Mouse (Mus musculus): ENCODE measurements around the gene Map3k9. TPM values are rescaled to one million over a fixed set of nuclear protein-coding genes. Genes with fewer than 3 reads are reported as not detected.

The Map3k9 gene
- polyA plus RNA-seq, 1 experiment = 4.8 TPM

DNA sequence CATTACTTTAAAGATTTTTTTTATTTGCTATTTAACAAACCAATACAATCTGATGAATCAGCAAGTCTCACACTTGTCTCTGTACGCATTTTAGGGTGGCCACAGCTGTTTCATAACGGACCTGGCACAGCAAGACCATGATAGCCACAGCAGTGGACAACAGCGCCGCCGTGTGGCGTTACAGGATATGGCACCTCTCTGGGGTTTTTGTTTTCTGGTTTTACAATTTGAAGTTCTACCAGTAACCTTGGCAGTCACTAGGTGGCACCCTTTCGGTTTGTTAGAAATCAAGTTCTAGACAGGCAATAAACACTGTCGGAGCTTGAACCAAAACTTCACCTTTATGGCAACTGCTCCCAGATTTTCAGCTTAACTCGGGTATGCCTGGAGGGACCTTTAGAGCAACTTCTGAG, 7.7 kb upstream of the Map3k9 start:
- Histone ChIP-seq H3K4me1 (ENCODE audit: control insufficient read depth, insufficient read depth, insufficient read length, low read length) (no peaks in the 10 kb centered on the region), H3K27ac (ENCODE audit: insufficient read depth, low read depth, low read length) (no peak overlapping the region), H3K36me3 (ENCODE audit: control insufficient read depth, insufficient read depth, low read length) (no peaks in the 10 kb centered on the region), H3K4me3 (ENCODE audit: low read depth, low read length) (peak overlapping the region; percentile 34; the same call in 1 of the 2 replicates), H3K27me3 (ENCODE audit: control insufficient read depth, insufficient read depth, low read length) (no peaks in the 10 kb centered on the region)
- WGBS = 1% methylated on average over 9 of the region's 9 CpGs
- TF ChIP-seq POLR2A (IDR thresholded peaks at IDR 0.05; ENCODE audit: low read depth, low read length) (no peak), CTCF (IDR thresholded peaks at IDR 0.05; ENCODE audit: extremely low read depth, insufficient read length, insufficient replicate concordance, low read depth, low read length) (peak; percentile 100)

DNA sequence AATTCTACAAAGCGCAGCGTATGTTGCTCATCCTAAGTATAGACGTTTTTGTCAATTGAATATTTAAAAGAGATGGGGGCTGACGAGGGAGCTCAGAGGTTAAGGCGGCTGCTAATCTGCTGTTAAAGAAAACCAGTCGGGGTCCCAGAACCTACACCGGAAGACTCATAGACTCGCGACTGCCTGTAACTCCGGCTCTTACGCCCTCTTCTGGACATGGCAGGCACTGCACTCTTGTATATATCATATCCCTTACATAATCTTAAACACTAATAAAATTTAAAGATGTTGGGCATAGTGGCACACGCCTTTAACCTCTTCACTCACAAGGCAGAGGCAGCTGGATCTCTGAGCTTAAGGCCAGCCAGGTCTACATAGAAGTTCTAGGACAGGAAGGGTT, 6.3 kb upstream of the Map3k9 start:
- Histone ChIP-seq H3K27me3 (ENCODE audit: control insufficient read depth, insufficient read depth, low read length) (no peaks in the 10 kb centered on the region), H3K36me3 (ENCODE audit: control insufficient read depth, insufficient read depth, low read length) (no peaks in the 10 kb centered on the region), H3K4me3 (ENCODE audit: low read depth, low read length) (no peak overlapping the region), H3K4me1 (ENCODE audit: control insufficient read depth, insufficient read depth, insufficient read length, low read length) (no peaks in the 10 kb centered on the region), H3K27ac (ENCODE audit: insufficient read depth, low read depth, low read length) (no peak overlapping the region)
- WGBS = 54% methylated on average over 12 of the region's 12 CpGs
- peak; percentile 54; the same call in 1 of the 2 replicates for TF ChIP-seq CTCF (IDR thresholded peaks at IDR 0.05; ENCODE audit: extremely low read depth, insufficient read length, insufficient replicate concordance, low read depth, low read length)
- no peak for TF ChIP-seq POLR2A (IDR thresholded peaks at IDR 0.05; ENCODE audit: low read depth, low read length)

DNA sequence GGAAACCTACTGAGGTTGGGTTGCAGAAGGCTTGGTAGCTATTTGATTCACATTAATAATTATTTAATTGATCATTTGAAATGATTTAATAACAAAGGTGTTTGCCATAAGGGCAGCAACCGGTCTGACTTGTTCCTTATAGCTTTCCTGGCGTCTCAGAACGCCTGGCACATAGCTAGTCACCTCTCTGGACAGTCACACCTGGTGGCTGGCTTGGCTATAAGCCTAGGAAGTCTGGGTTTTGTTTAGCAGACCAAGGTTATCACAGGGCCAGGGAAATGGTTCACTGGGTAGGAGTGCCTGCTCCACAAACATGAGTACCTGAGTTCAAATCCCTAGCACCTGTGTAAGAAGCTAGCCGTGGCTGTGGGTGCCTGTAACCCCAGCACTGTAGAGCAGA, 2.3 kb upstream of the Map3k9 start:
- H3K36me3 ChIP-seq (ENCODE audit: control insufficient read depth, insufficient read depth, low read length) = no peaks in the 10 kb centered on the region
- no peaks in the 10 kb centered on the region; the same call in 1 of the 2 replicates for H3K4me1 ChIP-seq (ENCODE audit: control insufficient read depth, insufficient read depth, insufficient read length, low read length)
- H3K27ac ChIP-seq (ENCODE audit: insufficient read depth, low read depth, low read length) = no peak overlapping the region
- H3K27me3 ChIP-seq (ENCODE audit: control insufficient read depth, insufficient read depth, low read length) = no peaks in the 10 kb centered on the region
- 25% methylated on average over 4 of the region's 4 CpGs for WGBS
- TF ChIP-seq CTCF (IDR thresholded peaks at IDR 0.05; ENCODE audit: extremely low read depth, insufficient read length, insufficient replicate concordance, low read depth, low read length) (no peak), POLR2A (IDR thresholded peaks at IDR 0.05; ENCODE audit: low read depth, low read length) (no peak)
- no peak overlapping the region for H3K4me3 ChIP-seq (ENCODE audit: low read depth, low read length)

DNA sequence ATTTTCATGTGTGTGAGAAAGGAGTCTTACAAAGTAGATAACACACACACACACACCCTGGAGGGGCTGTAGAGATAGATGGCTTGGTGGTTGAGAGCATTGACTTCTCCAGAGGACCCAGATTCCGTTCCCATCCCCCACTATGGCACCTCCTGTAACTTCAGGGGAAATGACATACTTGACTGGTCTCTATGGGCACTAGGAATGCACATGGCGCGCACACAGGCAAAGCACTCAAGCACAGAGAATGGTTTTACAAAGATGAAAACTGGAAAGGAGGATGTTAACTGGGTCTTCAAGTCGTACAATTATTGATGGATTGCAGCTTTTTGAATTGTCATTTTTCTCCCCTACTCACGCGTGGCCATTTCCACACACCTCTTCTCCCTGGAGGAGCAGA, 1.6 kb upstream of the Map3k9 start:
- WGBS = 81% methylated on average over 6 of the region's 6 CpGs

DNA sequence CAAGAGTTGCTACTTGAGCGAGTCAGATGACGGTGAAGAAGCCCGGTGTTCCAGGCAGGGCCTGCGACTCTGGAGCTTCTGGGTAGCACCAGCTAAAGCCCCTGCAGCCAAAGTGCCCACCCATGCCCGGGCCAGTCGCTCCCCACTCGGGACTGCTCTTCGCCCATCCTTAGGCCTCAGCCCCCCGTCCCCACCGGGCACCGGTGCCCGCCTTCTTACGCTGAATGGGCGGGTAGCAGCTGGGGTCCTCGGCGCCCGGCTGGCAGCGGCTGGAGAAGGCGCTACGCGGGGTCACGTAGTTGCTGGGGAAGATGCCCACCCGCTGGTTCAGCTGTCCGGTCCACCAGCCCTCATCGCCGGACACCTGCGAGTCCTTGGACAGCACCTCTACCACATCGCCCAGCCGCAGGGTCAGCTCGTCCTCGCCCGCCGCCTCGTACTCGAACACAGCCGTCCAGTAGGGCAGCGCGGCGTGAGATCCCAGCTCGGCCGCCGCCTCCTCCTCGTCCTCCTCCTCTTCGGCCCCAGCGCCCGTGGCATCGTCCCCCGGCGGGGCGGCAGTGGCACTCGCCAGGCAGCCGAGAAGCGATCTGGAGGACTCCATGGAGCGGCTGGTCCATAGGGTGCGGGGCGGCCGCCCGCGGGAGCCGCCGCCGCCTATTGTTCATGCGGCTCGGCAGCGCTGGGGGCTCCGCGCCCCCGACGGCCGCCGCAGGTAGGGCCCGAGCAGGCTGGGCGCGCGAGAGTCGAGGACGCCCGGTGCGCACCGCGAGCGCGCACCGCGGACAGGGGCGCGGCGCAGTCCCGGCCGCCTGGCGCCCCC, 493 bp downstream of the Map3k9 start:
- Histone ChIP-seq H3K36me3 (ENCODE audit: control insufficient read depth, insufficient read depth, low read length) (no peaks in the 10 kb centered on the region), H3K27ac (ENCODE audit: insufficient read depth, low read depth, low read length) (peak overlapping the region; percentile 63), H3K4me1 (ENCODE audit: control insufficient read depth, insufficient read depth, insufficient read length, low read length) (peaks cover 3% of the 10 kb centered on the region; the same call in 1 of the 2 replicates), H3K4me3 (ENCODE audit: low read depth, low read length) (peak overlapping the region; percentile 71), H3K27me3 (ENCODE audit: control insufficient read depth, insufficient read depth, low read length) (no peaks in the 10 kb centered on the region)
- TF ChIP-seq CTCF (IDR thresholded peaks at IDR 0.05; ENCODE audit: extremely low read depth, insufficient read length, insufficient replicate concordance, low read depth, low read length) (no peak), POLR2A (IDR thresholded peaks at IDR 0.05; ENCODE audit: low read depth, low read length) (no peak)
- WGBS = 1% methylated on average over 89 of the region's 91 CpGs

More for the DNA sequence above, 1.6 kb upstream of the Map3k9 start:
- H3K27ac ChIP-seq (ENCODE audit: insufficient read depth, low read depth, low read length) = no peak overlapping the region
- H3K4me3 ChIP-seq (ENCODE audit: low read depth, low read length) = no peak overlapping the region
- peaks cover 3% of the 10 kb centered on the region; the same call in 1 of the 2 replicates for H3K4me1 ChIP-seq (ENCODE audit: control insufficient read depth, insufficient read depth, insufficient read length, low read length)
- no peaks in the 10 kb centered on the region for H3K36me3 ChIP-seq (ENCODE audit: control insufficient read depth, insufficient read depth, low read length)
- no peaks in the 10 kb centered on the region for H3K27me3 ChIP-seq (ENCODE audit: control insufficient read depth, insufficient read depth, low read length)
- no peak for TF ChIP-seq POLR2A (IDR thresholded peaks at IDR 0.05; ENCODE audit: low read depth, low read length)
- no peak for TF ChIP-seq CTCF (IDR thresholded peaks at IDR 0.05; ENCODE audit: extremely low read depth, insufficient read length, insufficient replicate concordance, low read depth, low read length)

DNA sequence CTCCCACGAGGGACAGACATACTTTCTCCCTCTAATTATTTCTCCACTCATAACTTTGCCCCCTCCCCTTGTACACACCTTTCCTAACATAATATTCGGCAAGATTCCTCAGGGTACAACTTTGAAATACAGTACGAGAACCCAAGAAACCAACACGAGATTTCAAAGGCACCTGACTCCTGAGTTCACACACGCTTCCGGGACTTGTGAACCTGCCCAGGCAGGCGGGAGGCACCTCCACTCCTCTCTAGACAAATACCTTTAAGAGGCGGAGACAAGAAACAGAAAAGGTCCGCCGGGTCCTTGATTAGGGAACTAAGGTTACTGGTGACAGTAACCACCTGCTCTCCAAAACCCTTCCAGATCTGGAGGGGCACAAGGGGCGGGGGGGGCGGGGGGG, 1.1 kb downstream of the Map3k9 start:
- Histone ChIP-seq H3K27me3 (ENCODE audit: control insufficient read depth, insufficient read depth, low read length) (no peaks in the 10 kb centered on the region), H3K4me1 (ENCODE audit: control insufficient read depth, insufficient read depth, insufficient read length, low read length) (peaks cover 3% of the 10 kb centered on the region; the same call in 1 of the 2 replicates), H3K4me3 (ENCODE audit: low read depth, low read length) (peak overlapping the region; percentile 71), H3K27ac (ENCODE audit: insufficient read depth, low read depth, low read length) (no peak overlapping the region), H3K36me3 (ENCODE audit: control insufficient read depth, insufficient read depth, low read length) (no peaks in the 10 kb centered on the region)
- WGBS = 4% methylated on average over 12 of the region's 12 CpGs
- TF ChIP-seq CTCF (IDR thresholded peaks at IDR 0.05; ENCODE audit: extremely low read depth, insufficient read length, insufficient replicate concordance, low read depth, low read length) (no peak), POLR2A (IDR thresholded peaks at IDR 0.05; ENCODE audit: low read depth, low read length) (no peak)

DNA sequence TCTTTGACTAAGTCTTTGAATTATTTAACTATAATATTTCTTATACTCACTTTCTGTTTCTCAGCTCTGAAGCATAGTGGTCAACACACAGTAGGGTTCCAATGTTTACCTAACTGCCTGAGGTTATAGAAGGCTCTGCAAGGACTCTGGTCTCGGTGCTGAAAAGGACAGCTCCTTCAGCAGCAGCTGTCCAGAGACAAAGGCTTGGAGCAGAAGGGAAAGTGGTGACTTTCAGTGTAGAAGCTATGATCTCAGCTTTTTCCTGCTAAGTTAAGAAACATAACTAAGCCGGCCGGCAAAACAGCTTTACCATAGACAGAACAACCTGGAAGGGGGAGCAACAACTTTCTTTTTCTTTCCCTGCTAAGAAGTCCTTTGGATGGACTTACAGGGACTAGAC, 4.8 kb downstream of the Map3k9 start:
- no peak overlapping the region for H3K4me3 ChIP-seq (ENCODE audit: low read depth, low read length)
- peaks cover 3% of the 10 kb centered on the region; the same call in 1 of the 2 replicates for H3K4me1 ChIP-seq (ENCODE audit: control insufficient read depth, insufficient read depth, insufficient read length, low read length)
- TF ChIP-seq CTCF (IDR thresholded peaks at IDR 0.05; ENCODE audit: extremely low read depth, insufficient read length, insufficient replicate concordance, low read depth, low read length) (no peak), POLR2A (IDR thresholded peaks at IDR 0.05; ENCODE audit: low read depth, low read length) (no peak)
- peaks cover 7% of the 10 kb centered on the region for H3K36me3 ChIP-seq (ENCODE audit: control insufficient read depth, insufficient read depth, low read length)
- no peaks in the 10 kb centered on the region for H3K27me3 ChIP-seq (ENCODE audit: control insufficient read depth, insufficient read depth, low read length)
- 50% methylated on average over 3 of the region's 3 CpGs for WGBS
- H3K27ac ChIP-seq (ENCODE audit: insufficient read depth, low read depth, low read length) = no peak overlapping the region
